Mouse (Mus musculus) limb, embryonic 11.5 days (tissue): ENCODE measurements at regions not wholly inside any gene's neighbourhood (a gene's known extent, or its start where the extent isn't known, plus 50 kb on each side); places are given as distances from the start of the nearest gene placed in this dataset.

ENCODE experiments used
- ATAC-seq: fragments of 200-750 bp; cut with Nextera tagmentation; 2 replicates; pipeline ENCODE4 v1.8.0; 2017; ENCODE audit warnings: low read depth; ENCODE audit not compliant: insufficient number of reproducible peaks, low FRiP score, low TSS enrichment
- DNase-seq: peaks from one replicate; pipeline ENCODE4 v3.0.0-alpha.2; 2015; ENCODE audit warnings: low spot score
- H3K27ac ChIP-seq: fragments of 300-500 bp; sonication (generic); replicated peaks from 2 replicates; pipeline ENCODE4 v1.5.1; 2014; ENCODE audit warnings: low read depth, mild to moderate bottlenecking, low read length
- H3K27me3 ChIP-seq: fragments of 300-500 bp; sonication (generic); 2 replicates; pipeline ENCODE4 v1.6.1; 2014; ENCODE audit warnings: mild to moderate bottlenecking, low read length, mixed read lengths; ENCODE audit not compliant: control insufficient read depth, insufficient read depth
- H3K36me3 ChIP-seq: fragments of 300-500 bp; sonication (generic); 2 replicates; pipeline ENCODE4 v1.6.1; 2014; ENCODE audit warnings: mild to moderate bottlenecking, low read length, moderate library complexity, mixed read lengths; ENCODE audit not compliant: control insufficient read depth, insufficient read depth
- H3K4me1 ChIP-seq: fragments of 300-500 bp; sonication (generic); 2 replicates; pipeline ENCODE4 v1.6.1; 2014; ENCODE audit warnings: low read length, mixed read lengths; ENCODE audit not compliant: control insufficient read depth, insufficient read depth
- H3K4me2 ChIP-seq: fragments of 300-500 bp; sonication (generic); 2 replicates; pipeline ENCODE4 v1.6.1; 2014; ENCODE audit warnings: low read depth, mild to moderate bottlenecking, moderate library complexity; ENCODE audit not compliant: severe bottlenecking
- H3K4me3 ChIP-seq: fragments of 300-500 bp; sonication (generic); 2 replicates; pipeline ENCODE4 v1.5.1; 2014; ENCODE audit warnings: low read depth, low read length
- H3K9ac ChIP-seq: fragments of 300-500 bp; sonication (generic); 2 replicates; pipeline ENCODE4 v1.6.1; 2014; ENCODE audit warnings: mild to moderate bottlenecking, low read length
- H3K9me3 ChIP-seq: fragments of 300-500 bp; sonication (generic); 2 replicates; pipeline ENCODE4 v1.6.1; 2016; ENCODE audit warnings: low read length; ENCODE audit not compliant: control insufficient read depth
- WGBS: fragments of 180-500 bp; shearing (Covaris S2); extraction: QIAGEN DNeasy Blood & Tissue Kit; methylation state at CpG from one replicate; pipeline ENCODE4 v1.1.7; 2014; 5-methylcytosine and 5-hydroxymethylcytosine counted together

DNA sequence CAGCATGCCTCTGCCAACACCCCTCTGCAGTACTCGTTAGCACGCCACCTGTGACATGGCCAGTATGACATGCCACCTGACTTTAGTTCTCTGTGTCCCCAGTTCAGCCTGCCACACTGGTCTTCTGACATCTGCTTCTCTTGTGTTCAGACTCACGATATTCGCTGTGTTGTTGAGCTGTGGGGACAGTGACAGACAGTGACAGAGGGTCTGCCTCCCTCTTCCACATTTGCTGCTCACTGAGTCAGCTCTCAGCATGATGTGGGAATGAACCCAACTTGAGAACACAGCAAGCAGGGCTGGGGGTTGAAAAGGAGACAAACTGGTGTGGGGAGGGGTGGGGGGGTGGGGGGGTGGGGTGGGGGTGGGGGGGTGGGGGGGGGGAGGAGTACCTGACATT is 91.0 kb downstream of the Fam43a start:
- Histone ChIP-seq H3K9me3 (no peaks in the 10 kb centered on the region), H3K4me2 (no peak overlapping the region), H3K9ac (no peak overlapping the region), H3K4me3 (no peak overlapping the region), H3K4me1 (peaks cover 11% of the 10 kb centered on the region), H3K27ac (no peak overlapping the region), H3K27me3 (no peaks in the 10 kb centered on the region), H3K36me3 (no peaks in the 10 kb centered on the region)
- ATAC-seq (no peak), DNase-seq (no peak)
- WGBS, result 67% methylated on average over 4 of the region's 4 CpGs

GRCm38 (mm10) chr16:30691964-30692363 is 92.4 kb downstream of the Fam43a start:
- H3K9me3 ChIP-seq, result no peaks in the 10 kb centered on the region
- no peaks in the 10 kb centered on the region for H3K27me3 ChIP-seq
- no peaks in the 10 kb centered on the region for H3K36me3 ChIP-seq
- H3K4me2 ChIP-seq, result no peak overlapping the region
- no peak overlapping the region for H3K4me3 ChIP-seq
- H3K27ac ChIP-seq, result no peak overlapping the region
- ATAC-seq, result no peak
- no peak for DNase-seq
- H3K9ac ChIP-seq, result no peak overlapping the region
- 90% methylated on average over 15 of the region's 15 CpGs for WGBS
- H3K4me1 ChIP-seq, result peaks cover 11% of the 10 kb centered on the region

GRCm38 (mm10) chr16:30692541-30693141 is 93.1 kb downstream of the Fam43a start:
- Histone ChIP-seq H3K27me3 (no peaks in the 10 kb centered on the region), H3K9ac (no peak overlapping the region), H3K36me3 (no peaks in the 10 kb centered on the region), H3K4me1 (peaks cover 15% of the 10 kb centered on the region), H3K27ac (no peak overlapping the region), H3K4me3 (no peak overlapping the region), H3K4me2 (no peak overlapping the region), H3K9me3 (no peaks in the 10 kb centered on the region)
- DNase-seq (no peak), ATAC-seq (no peak)
- 56% methylated on average over 5 of the region's 5 CpGs for WGBS

DNA sequence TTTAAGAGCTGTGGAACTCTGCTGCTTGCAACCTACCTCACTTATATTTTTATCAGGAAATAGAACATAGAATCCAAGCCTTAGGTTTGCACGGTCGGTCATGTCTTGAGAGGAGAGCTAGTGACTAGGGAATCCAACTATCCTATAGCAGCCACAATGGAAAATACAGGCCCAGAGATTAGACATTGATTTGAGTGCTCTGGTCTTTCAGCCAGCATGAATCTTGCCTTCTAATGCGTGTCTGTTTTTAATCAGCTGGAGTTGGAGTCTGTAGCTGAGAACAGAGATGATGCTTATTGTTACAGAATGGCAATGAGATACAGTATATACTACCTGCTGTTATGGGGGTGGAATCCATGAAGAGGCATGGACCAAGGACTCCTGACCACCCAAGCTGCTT is 93.7 kb downstream of the Fam43a start:
- Histone ChIP-seq H3K4me3 (no peak overlapping the region), H3K4me2 (no peak overlapping the region), H3K9me3 (no peaks in the 10 kb centered on the region), H3K27ac (no peak overlapping the region), H3K27me3 (no peaks in the 10 kb centered on the region), H3K4me1 (peaks cover 20% of the 10 kb centered on the region), H3K9ac (no peak overlapping the region), H3K36me3 (no peaks in the 10 kb centered on the region)
- DNase-seq, result no peak
- WGBS, result 82% methylated on average over 3 of the region's 3 CpGs
- ATAC-seq, result no peak

DNA sequence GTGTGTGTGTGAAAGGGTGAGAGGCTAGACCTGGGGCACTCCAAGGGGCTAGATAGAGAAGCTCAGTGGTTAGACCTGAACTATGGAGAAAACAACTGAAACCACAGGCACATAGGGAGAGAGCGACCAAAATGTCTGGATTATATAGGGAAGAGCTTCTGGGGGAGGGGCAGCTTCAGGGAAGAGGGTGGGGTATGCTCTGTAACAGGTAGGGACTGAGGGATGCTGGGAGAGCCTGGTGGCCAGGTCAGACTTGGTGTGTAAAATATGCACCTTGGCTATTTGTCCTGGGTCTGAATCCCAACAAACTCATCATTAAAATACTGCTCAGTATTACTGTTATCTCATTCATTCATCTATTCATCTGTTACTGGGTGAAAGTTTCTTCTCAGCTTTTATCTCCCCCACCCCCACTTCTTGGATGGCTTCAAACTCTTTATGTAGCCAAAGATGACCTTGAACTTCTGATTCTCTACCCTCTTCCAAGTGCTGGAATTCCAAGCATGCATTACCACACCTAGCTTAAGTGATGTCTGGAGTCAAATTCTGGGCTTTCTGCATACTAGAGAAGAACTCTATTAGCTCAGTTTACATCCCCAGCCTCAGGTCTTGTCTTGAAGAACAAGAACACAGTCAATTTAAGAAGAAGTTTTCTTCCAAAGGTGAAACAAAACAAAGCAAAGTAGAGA is 94.5 kb downstream of the Fam43a start:
- ATAC-seq, result no peak
- Histone ChIP-seq H3K9ac (no peak overlapping the region), H3K9me3 (no peaks in the 10 kb centered on the region), H3K36me3 (no peaks in the 10 kb centered on the region), H3K27ac (no peak overlapping the region), H3K4me3 (no peak overlapping the region), H3K4me2 (no peak overlapping the region), H3K4me1 (peaks cover 20% of the 10 kb centered on the region), H3K27me3 (no peaks in the 10 kb centered on the region)
- WGBS, result 89% methylated on average over 1 of the region's 1 CpGs
- DNase-seq, result no peak

DNA sequence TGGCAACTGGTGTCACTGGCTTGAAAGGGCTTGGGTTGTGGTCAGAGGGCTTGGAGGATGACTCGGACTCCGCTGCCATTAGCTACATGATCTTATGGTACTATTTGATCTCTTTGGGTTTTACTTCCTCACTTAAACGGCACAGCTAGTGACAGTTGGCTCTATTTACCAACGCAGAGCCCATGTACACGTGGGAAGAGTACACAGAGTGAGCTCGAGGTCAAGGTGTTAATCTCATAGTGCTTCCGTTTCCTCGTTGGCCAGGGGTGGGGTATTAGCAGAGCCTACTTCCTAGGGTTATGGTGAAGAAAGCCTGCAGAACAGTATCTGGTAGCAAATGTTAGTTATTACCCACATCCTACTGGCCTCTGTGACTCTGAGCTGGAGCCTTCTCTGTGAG is 96.2 kb downstream of the Fam43a start:
- H3K4me1 ChIP-seq, result peaks cover 20% of the 10 kb centered on the region
- no peaks in the 10 kb centered on the region for H3K9me3 ChIP-seq
- no peak overlapping the region for H3K4me3 ChIP-seq
- ATAC-seq (no peak), DNase-seq (no peak)
- H3K27ac ChIP-seq, result no peak overlapping the region
- WGBS, result 80% methylated on average over 8 of the region's 8 CpGs
- H3K9ac ChIP-seq, result no peak overlapping the region
- H3K36me3 ChIP-seq, result no peaks in the 10 kb centered on the region
- no peak overlapping the region for H3K4me2 ChIP-seq
- H3K27me3 ChIP-seq, result no peaks in the 10 kb centered on the region

DNA sequence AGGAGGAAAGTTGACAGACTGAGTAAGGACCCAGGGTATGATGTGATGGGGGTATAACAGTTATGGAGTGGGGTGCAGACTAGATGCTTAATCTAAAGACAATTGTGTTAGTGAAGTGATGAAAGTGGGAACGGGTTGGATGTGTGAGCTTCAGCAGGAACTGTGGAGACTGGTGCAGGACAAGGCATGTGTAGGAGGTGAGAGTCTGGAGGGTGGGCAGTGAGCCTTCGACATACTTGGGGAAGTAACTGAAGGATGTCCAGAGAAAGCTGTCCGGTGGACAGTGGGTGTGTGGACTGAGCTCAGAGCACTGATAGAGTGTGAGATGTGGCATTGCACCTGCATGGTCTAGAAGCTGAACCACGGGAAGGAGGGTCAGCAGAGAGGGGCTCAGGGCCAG is 97.7 kb downstream of the Fam43a start:
- no peaks in the 10 kb centered on the region for H3K27me3 ChIP-seq
- no peaks in the 10 kb centered on the region for H3K36me3 ChIP-seq
- no peak overlapping the region for H3K4me3 ChIP-seq
- no peaks in the 10 kb centered on the region for H3K9me3 ChIP-seq
- peaks cover 20% of the 10 kb centered on the region for H3K4me1 ChIP-seq
- H3K4me2 ChIP-seq, result no peak overlapping the region
- no peak overlapping the region for H3K27ac ChIP-seq
- 82% methylated on average over 4 of the region's 4 CpGs for WGBS
- ATAC-seq (no peak), DNase-seq (no peak)
- H3K9ac ChIP-seq, result no peak overlapping the region

DNA sequence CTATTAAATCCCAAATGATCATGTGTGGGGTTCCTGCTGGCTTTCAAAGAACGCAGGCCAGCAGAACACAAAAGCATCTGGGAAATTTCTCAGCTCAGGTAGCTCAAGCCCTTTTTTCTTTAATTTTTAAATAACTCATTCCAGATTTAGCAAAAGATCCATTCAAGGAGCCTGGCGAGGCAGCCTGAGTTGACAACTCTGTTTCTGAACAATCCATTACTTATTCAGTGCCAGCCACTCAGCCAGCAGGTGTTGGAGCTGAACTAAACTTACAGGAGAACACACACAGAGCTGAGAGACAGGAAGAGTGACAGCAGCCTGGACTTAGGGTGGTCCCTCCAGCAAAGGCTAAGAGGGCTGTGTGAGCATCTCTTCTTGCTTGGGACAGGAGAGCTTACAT is 98.3 kb downstream of the Fam43a start:
- peaks cover 18% of the 10 kb centered on the region for H3K4me1 ChIP-seq
- H3K4me2 ChIP-seq, result no peak overlapping the region
- DNase-seq (no peak), ATAC-seq (no peak)
- 25% methylated on average over 2 of the region's 2 CpGs for WGBS
- H3K9me3 ChIP-seq, result no peaks in the 10 kb centered on the region
- no peak overlapping the region for H3K4me3 ChIP-seq
- H3K27me3 ChIP-seq, result no peaks in the 10 kb centered on the region
- H3K9ac ChIP-seq, result no peak overlapping the region
- H3K27ac ChIP-seq, result no peak overlapping the region
- H3K36me3 ChIP-seq, result no peaks in the 10 kb centered on the region

DNA sequence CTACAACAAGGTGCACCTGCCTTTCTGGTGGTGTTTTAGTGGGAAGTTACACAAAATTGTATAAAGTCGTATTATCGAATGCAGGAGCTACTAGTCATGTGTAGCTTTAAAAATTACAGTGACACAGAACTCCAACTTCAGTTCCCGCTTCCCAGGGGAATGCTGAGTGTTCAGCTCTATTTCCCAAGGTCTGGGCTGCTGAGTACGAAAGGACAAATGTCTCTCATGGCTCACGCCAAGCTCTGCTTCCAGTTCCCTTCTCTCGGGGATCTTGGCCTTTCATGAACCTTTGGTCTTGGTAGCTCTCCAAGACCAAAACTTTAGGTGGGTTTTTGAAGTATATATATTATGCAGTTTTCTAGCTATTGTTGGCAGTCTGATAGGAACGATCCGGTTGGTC is 104.3 kb downstream of the Fam43a start:
- 95% methylated on average over 8 of the region's 8 CpGs for WGBS
- Histone ChIP-seq H3K4me1 (no peaks in the 10 kb centered on the region), H3K27me3 (no peaks in the 10 kb centered on the region), H3K36me3 (no peaks in the 10 kb centered on the region), H3K4me3 (no peak overlapping the region), H3K27ac (no peak overlapping the region), H3K9me3 (no peaks in the 10 kb centered on the region), H3K9ac (no peak overlapping the region), H3K4me2 (no peak overlapping the region)
- ATAC-seq, result no peak
- DNase-seq, result no peak
